Mouse (Mus musculus) megakaryocyte, adult 5-6 weeks (primary cell): ENCODE results near the gene Cdhr5. TPM values are rescaled to one million over a fixed set of nuclear protein-coding genes. Genes with fewer than 3 reads are reported as not detected.

ENCODE experiments used
- ATAC-seq: 2 replicates; pipeline ENCODE4 v1.8.0; 2016; ENCODE audit warnings: mild to moderate bottlenecking, inconsistent platforms; ENCODE audit not compliant: poor library complexity, severe bottlenecking
- total RNA-seq, 2 experiments: library from RNA; stranded (forward) in 1 of 2; stranded (reverse) in 1 of 2; fragments of 153-499, 151-499 nt in 1 of 2; fragments of 221-1000, 200-1000 nt in 1 of 2; gene quantifications; 2 replicates each; pipeline versions ENCODE4 v1.2.3 to v1.2.4; 2015 to 2017

Gene Cdhr5
- total RNA-seq (2015) (not detected in 2 replicates), total RNA-seq (2017) (not detected in 2 replicates)

- ATAC-seq: no peak
Measured at GRCm38 (mm10) chr7:141276546-141276945, at the start of gene Cdhr5. Cdhr5 (minus strand) TSS chr7:141276786.

GRCm38 (mm10) chr7:141324686-141325085 lies 48.1 kb upstream of the Cdhr5 start:
- ATAC-seq: no peak

- no peak for ATAC-seq
Measured at GRCm38 (mm10) chr7:141319446-141319845, 42.9 kb upstream of the Cdhr5 start.

GRCm38 (mm10) chr7:141317619-141318132 lies 41.1 kb upstream of the Cdhr5 start:
- ATAC-seq: no peak

- ATAC-seq: peak; percentile 90
Measured at GRCm38 (mm10) chr7:141315974-141316373, 39.4 kb upstream of the Cdhr5 start.

- no peak for ATAC-seq
Measured at GRCm38 (mm10) chr7:141315076-141315475, 38.5 kb upstream of the Cdhr5 start.

GRCm38 (mm10) chr7:141314416-141314815 lies 37.8 kb upstream of the Cdhr5 start:
- ATAC-seq: no peak

- ATAC-seq: no peak
Measured at GRCm38 (mm10) chr7:141304537-141304936, 28.0 kb upstream of the Cdhr5 start.

GRCm38 (mm10) chr7:141302702-141303268 lies 26.2 kb upstream of the Cdhr5 start:
- ATAC-seq: peak; percentile 72

- no peak for ATAC-seq
Measured at GRCm38 (mm10) chr7:141301386-141301785, 24.8 kb upstream of the Cdhr5 start.

GRCm38 (mm10) chr7:141299175-141299574 lies 22.6 kb upstream of the Cdhr5 start:
- ATAC-seq: no peak

- no peak for ATAC-seq
Measured at GRCm38 (mm10) chr7:141297926-141298650, 21.5 kb upstream of the Cdhr5 start.

- peak; percentile 30 for ATAC-seq
Measured at GRCm38 (mm10) chr7:141294479-141294878, 17.9 kb upstream of the Cdhr5 start.

- ATAC-seq: peak; percentile 59
Measured at GRCm38 (mm10) chr7:141293852-141294471, 17.4 kb upstream of the Cdhr5 start.

GRCm38 (mm10) chr7:141292583-141293388 lies 16.2 kb upstream of the Cdhr5 start:
- ATAC-seq: no peak

- no peak for ATAC-seq
Measured at GRCm38 (mm10) chr7:141291921-141292582, 15.5 kb upstream of the Cdhr5 start, which contains the start of gene Drd4. Drd4 (plus strand) TSS chr7:141292006.

- no peak for ATAC-seq
Measured at GRCm38 (mm10) chr7:141288042-141288441, 11.5 kb upstream of the Cdhr5 start.

- ATAC-seq: no peak
Measured at GRCm38 (mm10) chr7:141282756-141283155, 6.2 kb upstream of the Cdhr5 start.

GRCm38 (mm10) chr7:141281442-141281841 lies 4.9 kb upstream of the Cdhr5 start:
- ATAC-seq: no peak
